Mouse (Mus musculus): Measurements from ENCODE around the gene Snta1.

Snta1 gene

GRCm38 (mm10) chr2:154335572-154335971 lies 72.3 kb downstream of the Snta1 start:
- TF ChIP-seq CTCF (conservative IDR thresholded peaks at IDR 0.05; ENCODE audit: low read length) (no peak), POU5F1 (IDR thresholded peaks at IDR 0.05; ENCODE audit: borderline replicate concordance, low read length) (no peak), NANOG (IDR thresholded peaks at IDR 0.05; ENCODE audit: borderline replicate concordance, low read length) (no peak)
- no peaks in the 10 kb centered on the region for H3K27me3 ChIP-seq (ENCODE audit: insufficient read depth, low read length)
- peak overlapping the region; percentile 49 for H3K4me3 ChIP-seq (replicated peaks; ENCODE audit: low read length)
- H3K36me3 ChIP-seq (ENCODE audit: insufficient read depth, low read length) = peaks cover 10% of the 10 kb centered on the region
- peaks cover 71% of the 10 kb centered on the region for H3K4me1 ChIP-seq (replicated peaks; ENCODE audit: low read depth, low read length)
- H3K9me3 ChIP-seq (ENCODE audit: low read length) = peaks cover 3% of the 10 kb centered on the region; the same call in 1 of the 2 replicates

GRCm38 (mm10) chr2:154326852-154327251 lies 81.0 kb downstream of the Snta1 start:
- TF ChIP-seq POU5F1 (IDR thresholded peaks at IDR 0.05; ENCODE audit: borderline replicate concordance, low read length) (no peak), NANOG (IDR thresholded peaks at IDR 0.05; ENCODE audit: borderline replicate concordance, low read length) (no peak)
- no peaks in the 10 kb centered on the region for H3K36me3 ChIP-seq (ENCODE audit: insufficient read depth, low read length)
- 0 out of 2 replicates have a peak, but pooled peaks cover 3% of the 10 kb centered on the region for H3K4me1 ChIP-seq (replicated peaks; ENCODE audit: low read depth, low read length)
- no peaks in the 10 kb centered on the region for H3K27me3 ChIP-seq (ENCODE audit: insufficient read depth, low read length)
- H3K4me3 ChIP-seq (replicated peaks; ENCODE audit: low read length) = no peak overlapping the region
- H3K9me3 ChIP-seq (ENCODE audit: low read length) = no peaks in the 10 kb centered on the region

Data from E14TG2a.4 (cell line).